Mouse (Mus musculus): ENCODE results near the gene Atp4a.

DNA sequence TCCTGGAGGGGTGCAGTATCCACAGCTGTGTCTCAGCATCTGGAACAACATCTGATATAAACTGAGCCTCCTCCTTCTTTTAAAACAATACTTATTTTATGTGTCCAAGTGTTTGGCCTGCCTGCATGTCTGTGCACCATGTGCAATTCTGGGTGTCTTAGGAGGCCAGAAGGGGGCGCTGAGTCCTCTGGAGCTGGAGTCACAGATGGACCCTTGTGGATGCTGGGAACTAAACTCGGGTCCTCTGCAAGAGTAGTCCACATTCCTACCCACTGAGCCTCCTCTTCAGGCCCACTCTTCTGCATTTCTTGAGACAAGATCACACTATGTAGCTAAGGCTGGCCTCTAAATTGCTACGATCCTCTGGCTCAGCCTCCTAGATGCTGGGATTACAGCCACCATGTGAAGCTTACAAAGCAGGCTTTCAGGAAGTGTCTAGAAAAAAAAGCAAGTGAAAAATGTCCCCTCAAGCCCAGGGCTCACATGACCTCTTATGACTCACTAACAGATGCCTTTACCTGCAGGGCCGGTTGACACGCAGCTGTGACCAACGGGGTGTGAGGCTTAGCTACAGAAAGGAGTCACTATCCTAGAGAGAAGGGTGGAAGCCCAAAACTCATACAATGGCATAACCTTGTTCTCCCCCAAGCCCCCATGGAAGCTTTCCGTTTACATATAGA lies 35.7 kb downstream of the Atp4a start:
- TF ChIP-seq CTCF (IDR thresholded peaks at IDR 0.05; ENCODE audit: low read depth, low read length) (no peak), POLR2A (IDR thresholded peaks at IDR 0.05; ENCODE audit: borderline replicate concordance, low read depth, low read length) (no peak)

Measured in bone marrow macrophage, adult 2 months (primary cell).